Mouse (Mus musculus): Measurements from ENCODE around the gene Cep104.
A peak's percentile ranks its signal among the peaks of the same experiment; 100 is the strongest.

Cep104 gene

DNA sequence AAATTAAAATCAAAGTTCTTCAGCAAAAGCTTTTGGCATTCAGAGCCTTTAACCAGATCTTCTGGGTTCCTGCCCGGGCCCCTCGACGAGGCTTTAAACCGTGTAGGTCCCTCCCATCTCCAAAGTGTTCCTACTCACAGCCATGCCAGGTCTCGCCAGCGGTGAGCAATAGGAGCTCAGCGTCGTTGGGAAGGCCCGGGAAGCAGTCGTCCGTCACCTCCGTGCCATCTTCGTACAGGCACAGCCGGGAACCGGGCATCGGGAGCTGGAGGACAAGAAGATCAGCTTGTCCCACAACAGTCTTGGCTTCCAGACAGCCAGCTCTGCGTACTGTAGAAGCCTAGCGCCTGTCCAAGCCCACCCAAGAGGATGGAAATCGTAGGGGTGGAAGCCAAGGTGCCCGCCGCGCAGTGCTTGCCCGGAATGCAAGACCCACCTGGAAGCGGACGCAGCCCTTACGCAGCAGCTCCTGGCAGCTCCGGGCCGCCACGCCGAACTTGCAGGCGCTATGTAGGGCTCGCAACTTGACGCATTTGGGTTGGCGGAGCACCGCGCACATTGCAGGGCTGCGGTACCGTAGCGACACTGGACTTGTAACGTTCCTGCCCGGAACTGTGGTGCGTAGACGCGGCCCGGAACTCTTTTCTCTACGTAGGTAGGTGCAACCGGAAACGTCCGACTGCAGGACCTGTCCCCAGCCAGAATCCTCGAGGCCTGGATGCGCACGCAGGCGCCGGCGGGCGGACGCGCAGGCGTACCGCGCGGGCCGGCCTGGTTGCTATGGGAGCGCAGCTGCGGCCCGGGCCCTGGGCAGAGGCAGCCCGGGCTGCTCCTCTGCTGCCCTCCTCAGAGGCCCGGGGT, at the start of gene Cep104, which contains the start of gene Dffb:
Cep104 (plus strand) TSS at position 764 of the 861 bp plus-strand sequence.
Dffb (minus strand) TSS at position 696 of the 861 bp plus-strand sequence.
- DNase-seq (ENCODE audit: low spot score), result peak; percentile 97

DNA sequence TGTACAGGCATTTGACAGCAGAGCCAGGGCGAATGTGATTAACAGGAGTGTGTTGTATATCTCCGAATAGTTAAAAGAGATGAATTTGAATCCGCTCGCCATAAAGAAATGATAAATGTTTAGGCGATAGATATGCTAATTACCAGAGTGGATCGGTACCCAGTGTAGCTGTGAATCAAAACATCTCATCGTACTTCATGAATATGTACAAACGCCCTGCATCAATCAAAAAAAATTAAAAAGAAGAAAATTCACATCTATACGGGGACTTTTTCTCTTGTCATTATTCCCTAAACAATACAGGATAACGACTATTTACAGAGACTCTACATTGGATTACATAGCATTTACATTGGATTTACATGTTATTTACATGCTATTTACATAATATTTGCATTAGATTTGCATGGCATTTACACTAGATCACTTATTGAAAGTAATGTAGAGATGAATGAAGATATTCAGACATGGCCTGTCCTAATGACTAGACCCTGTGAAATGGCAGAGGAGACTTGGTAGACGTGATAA, 46.2 kb upstream of the Cep104 start:
- DNase-seq (ENCODE audit: low spot score), result no peak

DNA sequence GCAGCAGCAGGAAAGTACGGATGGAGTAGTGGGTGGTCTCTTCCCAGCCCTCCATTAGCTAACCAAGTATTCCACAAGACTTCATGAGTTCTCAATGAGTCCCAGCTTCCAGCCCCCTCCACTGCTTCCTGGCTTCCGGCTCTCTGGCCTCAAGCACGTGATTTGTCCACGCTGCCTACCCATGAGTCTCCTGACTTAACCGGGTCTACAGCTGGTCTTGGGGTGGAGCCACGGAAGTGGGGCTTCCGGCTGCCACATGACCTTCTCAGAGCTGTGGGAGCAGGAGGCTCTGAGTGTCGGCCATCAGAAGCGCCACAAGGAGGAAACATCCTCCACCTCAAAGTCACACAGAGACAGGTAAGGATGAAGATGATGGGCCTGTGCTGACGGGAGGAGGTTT, 45.6 kb upstream of the Cep104 start:
- DNase-seq (ENCODE audit: low spot score), result no peak

DNA sequence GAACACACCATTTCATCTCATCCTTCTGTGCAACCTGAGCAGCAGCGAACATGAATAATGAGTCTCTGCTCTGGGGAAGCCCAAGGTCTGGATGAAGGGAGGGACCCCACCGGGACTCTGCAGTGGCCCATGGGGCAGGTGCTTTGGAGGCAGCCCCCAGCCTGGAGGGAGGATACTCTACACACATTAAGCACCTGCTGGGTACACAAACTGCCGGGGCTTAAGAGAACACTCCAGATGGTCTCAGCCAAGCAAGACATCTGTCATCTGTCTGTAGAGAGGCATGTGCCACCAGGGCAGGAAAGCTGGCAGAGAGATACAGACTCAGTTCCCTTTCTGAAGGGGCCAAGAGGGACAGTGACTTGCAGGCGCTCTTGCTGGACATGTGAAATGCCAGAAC, 45.1 kb upstream of the Cep104 start:
- no peak for DNase-seq (ENCODE audit: low spot score)

DNA sequence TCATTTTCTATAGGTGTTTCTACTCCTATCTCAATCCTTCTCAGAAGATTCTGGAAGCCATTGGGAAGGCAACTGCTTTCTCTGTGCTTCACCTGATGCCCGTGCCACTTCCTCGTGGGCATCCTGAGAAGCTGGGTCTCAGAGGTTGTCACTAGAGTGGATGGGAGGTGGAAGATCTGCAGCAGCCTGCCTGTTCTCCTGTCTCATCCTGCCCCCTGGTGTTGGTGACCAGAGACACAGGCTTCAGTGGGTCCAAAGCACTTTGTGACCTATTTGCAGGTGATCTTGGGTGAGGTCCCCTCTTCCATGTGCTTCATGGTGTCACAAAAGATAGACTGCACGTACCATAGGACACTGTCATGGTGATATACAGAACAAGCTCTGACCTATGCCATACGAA, 31.8 kb upstream of the Cep104 start:
- peak; percentile 27 for DNase-seq (ENCODE audit: low spot score)

DNA sequence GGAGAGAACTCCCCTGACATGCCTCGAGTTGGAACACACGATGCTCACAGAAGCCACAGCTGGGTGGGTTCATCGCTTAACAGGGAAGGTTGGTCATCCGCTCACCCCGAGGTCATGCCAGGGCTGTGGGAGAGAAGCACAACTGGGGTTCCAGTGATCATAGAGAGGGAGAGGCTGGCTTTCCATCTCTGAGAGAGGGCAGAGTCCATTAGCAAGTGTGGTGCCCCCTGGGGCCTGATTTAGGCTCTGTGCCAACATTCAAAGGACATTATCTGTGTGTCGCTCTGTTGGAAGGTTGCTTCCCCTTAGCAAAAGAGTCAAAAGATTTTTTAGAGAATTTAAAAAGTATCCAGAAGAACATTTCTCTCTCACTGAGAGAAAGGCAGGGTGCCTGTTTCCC, 30.7 kb upstream of the Cep104 start:
- DNase-seq (ENCODE audit: low spot score), result peak; percentile 21

DNA sequence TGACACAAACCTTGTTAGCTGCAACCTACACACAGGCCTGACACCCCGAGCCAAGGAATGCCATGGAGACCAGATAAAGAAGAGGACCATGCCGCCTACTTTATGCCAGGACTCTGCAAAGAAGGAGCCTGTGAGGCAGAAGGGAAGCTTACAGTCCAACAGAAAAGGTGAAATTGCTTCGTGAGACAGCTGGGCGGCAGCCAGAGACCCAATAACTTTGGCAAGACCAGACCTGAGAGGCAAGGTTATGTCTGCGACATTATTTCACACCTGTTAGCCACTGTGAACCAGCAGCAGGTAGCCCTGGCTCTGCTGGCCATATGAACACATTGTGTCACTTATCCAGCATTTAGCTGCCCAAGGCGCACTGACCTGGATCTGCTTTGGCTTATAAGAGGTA, 29.3 kb upstream of the Cep104 start:
- peak; percentile 77 for DNase-seq (ENCODE audit: low spot score)

DNA sequence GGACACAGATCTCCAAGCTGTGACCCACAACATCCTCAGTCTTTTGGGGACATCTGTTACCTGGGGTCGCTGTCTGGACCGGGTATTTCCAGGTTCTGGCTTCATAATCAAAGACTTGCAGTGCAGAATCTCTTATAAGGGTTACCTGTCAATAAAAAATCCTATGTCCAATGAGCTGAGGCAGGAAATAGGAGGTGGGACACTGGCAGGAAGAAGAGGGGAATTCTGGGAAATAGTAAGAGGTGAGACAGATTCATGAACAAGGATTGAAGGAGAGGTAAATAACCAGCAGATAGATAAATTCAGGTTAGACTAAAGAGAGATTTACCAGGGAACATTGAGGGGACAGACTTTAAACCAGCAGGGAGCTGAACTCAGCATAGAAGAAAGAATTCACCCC, 24.6 kb upstream of the Cep104 start:
- no peak for DNase-seq (ENCODE audit: low spot score)

DNA sequence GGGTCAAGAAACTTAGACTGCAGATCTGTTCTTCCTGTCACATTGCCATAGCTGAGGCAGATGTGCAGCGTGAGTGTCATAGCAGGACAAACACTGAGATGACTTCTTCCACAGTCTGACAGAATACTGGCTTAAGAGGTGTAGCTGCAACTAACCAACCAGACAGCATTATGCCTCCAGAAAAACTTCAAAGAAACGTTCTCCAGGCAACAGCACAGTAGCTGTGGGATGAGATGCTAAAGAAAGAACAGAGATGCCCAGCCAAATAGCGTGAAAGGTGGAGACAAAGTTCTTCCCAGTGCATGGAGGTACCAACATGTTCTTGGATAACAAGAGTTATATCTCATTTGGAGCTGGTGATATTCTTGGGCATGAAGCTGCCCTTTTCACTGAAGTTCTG, 23.8 kb upstream of the Cep104 start:
- DNase-seq (ENCODE audit: low spot score), result no peak

DNA sequence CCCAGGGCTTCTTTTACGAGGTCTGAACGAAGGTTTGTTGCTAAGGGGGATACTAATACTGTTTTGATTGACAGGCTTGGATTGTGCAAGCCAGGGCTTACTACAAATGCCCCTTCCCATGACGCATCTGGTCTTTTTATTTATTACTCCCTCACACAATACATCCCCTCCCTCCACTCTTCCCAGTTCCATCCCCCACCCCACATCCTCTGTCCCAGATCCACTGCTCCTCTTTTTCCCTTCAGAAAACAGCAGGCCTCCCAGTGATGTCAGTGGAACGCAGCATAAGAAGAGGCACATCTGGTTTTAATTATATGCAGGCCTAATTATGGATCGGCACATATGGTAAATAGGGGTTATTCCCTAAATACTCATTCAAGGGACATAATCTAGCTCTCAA, 23.3 kb upstream of the Cep104 start:
- DNase-seq (ENCODE audit: low spot score), result peak; percentile 43

DNA sequence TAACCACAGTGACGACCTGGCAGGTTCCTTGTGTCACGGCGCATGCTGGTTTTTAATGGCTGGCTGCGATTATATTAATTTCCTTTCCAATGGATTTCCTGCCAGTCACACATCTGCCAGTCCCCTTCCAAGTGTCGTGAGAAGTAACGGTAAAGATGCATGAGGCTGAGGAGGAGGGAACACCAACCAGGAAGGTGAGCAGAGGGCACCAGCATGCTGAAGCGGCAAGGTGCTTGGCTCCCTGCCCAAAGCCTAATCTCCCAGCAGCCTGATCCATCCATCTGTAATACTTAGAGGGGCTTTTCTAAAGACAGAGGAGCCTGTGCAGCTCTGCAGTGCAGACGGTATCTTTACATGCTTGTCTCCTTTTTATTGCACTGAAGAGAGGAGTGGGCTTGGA, 19.3 kb upstream of the Cep104 start:
- no peak for DNase-seq (ENCODE audit: low spot score)

DNA sequence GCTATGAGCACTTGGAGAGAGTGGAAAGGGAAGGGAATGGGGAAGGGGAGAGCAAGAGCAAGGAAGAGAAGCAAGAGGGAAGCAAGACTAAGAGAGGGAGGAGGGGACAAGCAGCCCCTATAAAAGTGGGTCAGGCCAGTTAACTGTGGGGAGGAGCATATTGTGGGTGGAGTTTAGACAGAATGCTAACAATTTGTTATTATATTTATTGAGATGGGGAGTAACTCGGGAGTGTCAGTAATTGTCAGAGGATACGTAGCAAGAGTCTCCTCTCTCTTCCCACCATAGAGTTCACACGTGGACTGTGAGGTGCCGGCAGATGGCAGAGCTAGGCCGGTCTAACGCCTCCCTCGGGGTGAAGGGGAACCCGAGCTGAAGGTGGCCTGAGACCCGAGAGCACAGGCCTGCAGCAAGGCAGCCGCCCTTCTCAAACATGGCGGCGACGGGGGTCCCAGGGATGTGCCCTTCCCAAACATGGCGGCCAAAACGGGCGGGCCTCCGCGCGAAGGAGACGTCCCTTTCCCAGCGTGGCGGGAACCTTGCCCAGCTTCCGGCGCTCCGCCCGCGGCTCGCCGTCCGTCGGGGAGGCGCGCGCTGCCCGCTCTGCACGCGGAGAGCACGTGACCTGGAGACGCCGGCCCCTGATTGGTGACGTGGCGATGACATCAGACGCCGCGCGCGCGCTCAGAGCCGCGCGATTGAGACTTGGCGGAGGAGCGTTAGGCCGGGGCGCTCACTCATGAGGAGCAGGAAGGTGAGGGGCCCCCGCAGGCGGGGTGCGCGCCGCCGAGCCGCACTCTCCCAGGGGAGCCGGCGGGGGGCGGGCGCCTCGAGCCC, 18.2 kb upstream of the Cep104 start, which contains the start of gene A430005L14Rik:
A430005L14Rik (plus strand) TSS at position 669 of the 837 bp plus-strand sequence.
- DNase-seq (ENCODE audit: low spot score), result peak; percentile 98

DNA sequence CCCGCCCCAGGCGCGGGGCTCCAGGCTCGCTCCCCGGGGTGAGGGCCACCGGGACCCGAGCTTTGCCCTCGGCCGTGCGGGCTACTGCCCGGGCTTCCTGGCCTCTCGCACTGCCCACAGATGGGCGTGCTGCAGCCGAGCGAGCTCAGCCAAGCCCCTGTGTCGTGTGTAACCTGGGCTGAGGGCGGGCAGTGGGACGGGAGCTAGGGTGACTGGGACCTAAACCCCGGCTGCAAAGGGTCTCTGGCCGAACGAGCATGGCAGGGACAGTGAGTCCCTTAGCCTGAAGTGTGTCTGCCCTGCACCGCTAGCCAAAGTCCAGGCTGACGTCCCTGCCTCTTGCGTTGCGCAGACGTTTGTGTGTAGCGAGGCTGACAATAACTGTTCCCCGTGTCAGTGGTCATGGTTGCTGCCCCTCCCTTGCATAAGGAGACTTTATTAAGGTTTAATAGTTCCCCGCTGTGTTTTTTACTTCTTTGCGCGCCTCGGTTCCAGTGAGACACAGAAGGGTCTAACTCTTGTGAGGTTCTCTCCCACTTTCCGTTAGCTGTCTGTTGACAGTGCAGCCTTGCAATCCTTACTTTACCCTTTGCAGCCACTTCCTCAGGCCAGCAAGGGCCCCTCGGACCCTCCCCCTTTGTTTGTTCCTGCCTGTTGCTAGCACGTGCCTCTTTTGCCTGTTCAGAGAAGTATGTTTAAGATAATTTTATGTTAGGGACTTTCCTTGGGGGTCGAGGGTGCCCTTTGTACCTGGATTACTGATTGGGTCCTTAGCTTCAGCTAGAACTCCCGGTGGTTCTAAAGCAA, 17.3 kb upstream of the Cep104 start:
- no peak for DNase-seq (ENCODE audit: low spot score)

DNA sequence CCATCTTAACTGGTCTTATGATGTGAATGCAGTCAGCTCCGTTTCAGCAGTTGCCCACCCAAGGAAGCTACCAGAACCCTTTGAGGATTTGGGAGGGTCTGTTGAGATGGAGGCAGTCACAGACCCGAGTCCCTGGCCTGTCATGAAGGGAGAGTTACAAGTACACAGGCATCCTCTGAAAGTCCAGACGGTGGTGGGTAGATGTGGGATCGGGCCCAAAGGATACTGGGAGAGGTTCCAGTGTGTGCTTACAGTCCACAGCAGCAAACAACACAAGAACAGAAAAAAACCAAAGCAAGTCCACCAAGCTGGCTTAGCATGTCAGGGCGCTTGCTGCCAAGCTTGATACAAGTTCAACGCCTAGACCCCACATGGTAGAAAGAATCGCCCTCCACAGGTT, 12.4 kb upstream of the Cep104 start:
- DNase-seq (ENCODE audit: low spot score), result no peak

DNA sequence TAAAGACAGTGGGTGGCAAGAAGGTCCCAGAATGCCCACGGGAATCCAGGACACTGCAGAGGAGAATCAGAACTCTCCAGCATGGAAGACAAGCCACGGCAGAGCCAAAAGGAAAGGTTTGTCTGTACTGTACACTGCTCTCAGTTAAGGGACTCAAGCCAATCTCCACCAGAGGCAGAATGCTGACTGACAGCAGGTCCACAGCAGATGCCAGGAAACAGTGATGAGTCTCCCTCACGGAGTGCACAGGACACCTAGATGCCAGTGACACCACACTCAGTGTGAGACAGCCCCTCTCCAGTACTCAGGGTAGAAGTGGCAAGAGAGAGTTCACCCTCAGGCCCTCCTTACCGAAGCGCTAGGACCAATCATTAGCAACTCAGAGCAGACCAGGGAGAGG, 8.3 kb upstream of the Cep104 start:
- DNase-seq (ENCODE audit: low spot score), result no peak

DNA sequence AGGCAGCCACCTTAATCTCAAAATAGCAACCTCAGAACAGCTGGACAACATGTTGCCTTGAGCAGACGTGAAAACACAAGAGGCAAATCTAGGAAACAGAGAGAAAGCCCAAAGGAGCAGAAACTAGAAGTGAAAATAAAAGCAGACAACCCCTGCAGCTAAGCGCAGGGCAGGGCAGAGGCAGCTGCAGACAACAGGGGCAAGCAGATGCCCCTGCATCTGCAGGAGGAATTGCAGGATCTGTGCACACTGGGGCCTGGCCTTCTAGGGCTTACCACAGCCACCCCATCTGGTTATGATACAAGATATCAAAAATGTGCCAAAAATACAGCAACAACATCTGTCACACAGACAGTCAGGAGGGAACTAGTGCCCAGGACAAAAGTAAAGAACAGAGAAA, 7.4 kb upstream of the Cep104 start:
- peak; percentile 61 for DNase-seq (ENCODE audit: low spot score)

DNA sequence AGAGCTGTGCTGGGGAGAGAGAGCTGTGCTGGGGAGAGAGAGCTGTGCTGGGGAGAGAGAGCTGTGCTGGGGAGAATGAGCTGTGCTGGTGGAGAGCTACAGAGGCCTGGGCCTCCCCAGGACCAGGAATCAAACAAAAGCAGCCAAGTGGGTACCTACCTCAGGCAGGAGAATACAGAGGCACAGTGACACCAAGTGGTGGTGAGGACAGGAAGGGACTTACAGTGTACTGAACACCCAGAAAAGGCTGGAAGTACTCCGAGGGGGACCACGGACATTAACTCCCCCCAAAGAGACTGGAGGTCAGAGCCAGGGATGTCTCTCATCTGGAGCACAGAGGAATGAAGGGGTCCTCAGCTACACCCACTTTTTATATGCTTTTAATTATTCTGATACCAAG, 6.9 kb upstream of the Cep104 start:
- DNase-seq (ENCODE audit: low spot score), result no peak

DNA sequence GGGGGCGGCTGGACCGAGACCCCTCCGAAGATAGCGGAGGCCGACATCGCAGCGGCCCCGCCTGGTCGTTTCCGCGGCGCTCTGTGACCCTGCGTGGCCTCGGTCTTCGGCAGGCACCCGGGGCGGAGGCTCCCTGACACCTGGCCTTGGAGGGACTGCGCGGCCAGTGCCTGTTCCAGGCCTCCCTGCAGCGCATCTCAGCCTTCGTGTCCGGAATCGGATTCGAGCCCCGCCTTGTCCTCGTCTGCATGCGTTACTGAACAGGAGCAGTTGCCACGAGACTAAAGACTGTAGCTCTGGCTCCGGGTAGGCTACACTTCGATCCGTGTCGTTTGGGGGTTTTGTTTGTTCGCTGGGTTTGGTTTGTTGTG, 283 bp downstream of the Cep104 start:
- DNase-seq (ENCODE audit: low spot score), result peak; percentile 85

DNA sequence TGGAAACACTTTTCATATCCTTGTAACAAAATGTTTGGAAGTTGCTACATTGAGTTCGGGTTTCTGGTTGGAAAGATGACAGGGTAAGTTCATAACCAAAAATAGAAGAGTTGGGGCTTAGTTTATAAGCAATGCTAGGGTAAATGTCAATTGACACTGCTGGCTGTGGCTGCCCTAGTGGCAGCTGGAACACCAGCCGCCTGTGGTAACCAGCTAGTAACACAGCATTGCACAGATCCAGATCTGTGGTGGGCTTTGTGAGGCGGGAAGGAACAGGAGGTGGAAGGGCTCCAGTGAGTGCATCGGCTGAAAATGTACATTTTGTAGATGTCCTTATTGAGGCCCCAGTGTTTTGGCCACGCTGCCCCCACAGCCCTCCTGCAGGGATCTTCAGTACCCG, 774 bp downstream of the Cep104 start:
- peak; percentile 55 for DNase-seq (ENCODE audit: low spot score)

DNA sequence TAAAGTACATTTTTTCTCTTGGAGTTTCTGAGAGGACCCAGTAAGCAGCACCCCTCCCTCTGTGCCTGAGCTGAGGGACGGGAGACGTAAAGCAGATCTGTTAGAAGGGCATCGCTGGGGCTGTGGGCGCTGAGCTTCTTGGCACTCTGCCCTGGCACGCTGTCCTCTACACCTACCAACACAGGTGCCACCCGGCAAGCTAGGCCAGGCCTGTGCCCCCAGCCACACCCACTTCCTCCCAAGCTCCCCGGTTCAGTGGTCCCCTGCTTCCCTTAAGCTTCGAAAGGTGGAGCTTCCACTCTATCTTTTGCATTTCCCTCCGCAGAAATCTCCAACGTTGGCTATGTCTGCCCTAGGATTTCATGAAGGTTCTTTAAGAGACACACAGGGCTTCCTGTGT, 4.2 kb downstream of the Cep104 start:
- no peak for DNase-seq (ENCODE audit: low spot score)

DNA sequence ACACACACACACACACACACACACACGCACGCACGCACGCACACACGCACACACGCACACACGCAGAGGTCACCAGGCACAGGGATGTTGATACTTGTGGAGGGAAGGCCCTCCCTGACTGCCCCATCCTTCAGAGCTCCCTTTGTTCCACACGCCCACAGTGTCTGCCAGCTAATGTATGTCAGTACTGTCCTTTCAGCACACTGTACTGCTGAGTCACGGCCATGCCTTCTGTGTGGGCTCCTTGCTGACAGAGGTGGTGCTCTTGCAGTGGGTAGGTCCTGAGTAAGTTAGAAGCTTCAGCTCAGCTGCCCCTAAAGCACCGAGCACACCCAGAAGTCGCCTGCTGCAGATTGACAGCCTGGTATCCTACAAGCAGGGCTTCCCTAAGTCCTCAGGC, 5.5 kb downstream of the Cep104 start:
- DNase-seq (ENCODE audit: low spot score), result peak; percentile 69

DNA sequence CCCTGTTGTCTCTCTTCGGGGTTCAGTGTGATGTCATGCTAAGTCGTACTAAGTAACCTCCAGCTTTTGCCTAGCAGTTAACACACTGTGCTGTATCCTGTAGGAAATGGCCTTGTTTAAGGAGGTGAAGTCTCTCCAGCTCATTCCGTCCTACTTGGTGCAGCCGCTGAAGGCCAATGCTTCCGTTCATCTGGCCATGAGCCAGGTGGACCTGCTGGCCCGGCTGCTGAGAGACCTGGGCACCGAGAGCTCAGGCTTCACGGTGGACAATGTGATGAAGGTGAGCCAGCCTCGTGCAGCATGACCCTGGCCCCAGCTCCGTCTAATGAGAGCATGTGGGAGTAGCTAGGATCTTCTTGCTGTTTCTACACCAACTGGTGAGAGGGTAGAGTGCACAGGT, 17.7 kb downstream of the Cep104 start:
- DNase-seq (ENCODE audit: low spot score), result peak; percentile 45

All from MN1 (cell line).